Comparison of ENCODE assay signal across 9 mouse cellular contexts in the genomic region with DNA sequence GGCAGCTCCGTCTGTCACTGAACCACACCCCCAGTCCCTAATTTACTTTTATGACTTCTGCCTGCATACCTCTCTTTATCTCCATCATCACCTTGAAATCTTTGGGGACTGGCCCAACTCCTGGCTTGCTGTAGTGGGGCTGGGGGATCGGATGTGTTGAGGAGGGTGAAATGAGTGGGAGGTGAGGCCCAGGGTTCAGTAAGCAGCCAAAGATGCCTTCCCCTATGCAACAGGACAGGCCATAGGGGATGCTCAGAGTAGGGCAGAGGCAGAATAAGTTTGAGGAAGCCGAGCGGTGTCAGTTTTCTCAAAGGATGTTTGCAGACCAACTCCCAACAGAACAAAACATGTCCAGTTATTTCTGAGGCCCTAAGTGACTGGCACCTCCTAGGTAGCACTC. TPM values are rescaled to one million over a fixed set of nuclear protein-coding genes. Genes with fewer than 3 reads are reported as not detected.
DNase-seq lines count a peak whose midpoint lies in the region; ATAC-seq and TF ChIP-seq lines count a peak whose summit lies in the region.
"Had no signal": no experiment of that assay in that cellular context is flagged by ENCODE, and none has a peak within 500 bp of the region (broad histone marks: within the 10 kb centered on the region; RNA-seq: fewer than 3 reads in every experiment).

No protein-coding gene starts in this region.

- peaks cover 63% of the 10 kb centered on the region for H3K4me1 ChIP-seq in embryonic facial prominence, embryonic 15.5 days

- H3K4me3 ChIP-seq in left cerebral cortex, adult 2 months, result peak overlapping the region; percentile 14; the same call in 1 of the 2 replicates
- peak overlapping the region; percentile 63 for H3K4me3 ChIP-seq in embryonic facial prominence, embryonic 15.5 days (replicated peaks)
- H3K4me3 ChIP-seq in myocyte, result peak overlapping the region; percentile 52

- WGBS in embryonic facial prominence, embryonic 15.5 days, result 26% methylated on average over 3 of the region's 4 CpGs

- H3K27ac ChIP-seq in left cerebral cortex, adult 2 months, result no peak overlapping the region
- 0 out of 2 replicates have a peak overlapping the region, but pooled peaks have one; percentile 92 for H3K27ac ChIP-seq in embryonic facial prominence, embryonic 15.5 days (replicated peaks)
- H3K27ac ChIP-seq: midbrain, embryonic 12.5 days had no signal

- intact Hi-C loops in left cerebral cortex, adult 2 months (cut with DNase I), result no loop called here
- intact Hi-C loops in left cerebral cortex, postnatal 25 days (cut with DNase I), result loop anchor here (5.0 kb wide), 2 partner anchors 52 to 83 kb away; no protein-coding TSS in a partner anchor

- H3K27me3 ChIP-seq in embryonic facial prominence, embryonic 15.5 days, result no peaks in the 10 kb centered on the region
- H3K27me3 ChIP-seq in myocyte (ENCODE audit: control insufficient read depth, insufficient read depth, insufficient read length), result no peaks in the 10 kb centered on the region
- H3K27me3 ChIP-seq: midbrain, embryonic 12.5 days had no signal

- DNase-seq in left cerebral cortex, adult 2 months (ENCODE audit: extremely low spot score in 1 of 2, low spot score in 2 of 2), result no peak
- DNase-seq in left cerebral cortex, postnatal 25 days (ENCODE audit: low spot score in 2 of 2), result no peak
- DNase-seq in induced T-regulatory cell, adult 2 months (ENCODE audit: low read depth), result peak; percentile 40
- DNase-seq in cerebellum, adult 9-11 months, result no peak
- DNase-seq in cerebellum, adult 9-10 months, result no peak

- ATAC-seq in embryonic facial prominence, embryonic 15.5 days (ENCODE audit: insufficient number of reproducible peaks, low FRiP score, low TSS enrichment, low read depth), result no peak
- ATAC-seq in granulocyte monocyte progenitor cell, adult 5-6 weeks (replicated peaks; ENCODE audit: poor library complexity, severe bottlenecking), result no peak

- peak overlapping the region; percentile 77 for H3K4me2 ChIP-seq in embryonic facial prominence, embryonic 15.5 days (replicated peaks)
- H3K4me2 ChIP-seq in myocyte (ENCODE audit: low read depth), result peak overlapping the region; percentile 81

- TF ChIP-seq CTCF in left cerebral cortex, adult 2 months (IDR thresholded peaks at IDR 0.05), result no peak

- H3K79me2 ChIP-seq in myocyte (ENCODE audit: control insufficient read depth, insufficient read depth), result peaks cover 65% of the 10 kb centered on the region

- 0 out of 2 replicates have a peak overlapping the region, but pooled peaks have one; percentile 67 for H3K9ac ChIP-seq in embryonic facial prominence, embryonic 15.5 days

- H3K9me3 ChIP-seq in embryonic facial prominence, embryonic 15.5 days (replicated peaks), result no peaks in the 10 kb centered on the region
- H3K9me3 ChIP-seq: midbrain, embryonic 12.5 days had no signal

- no peak overlapping the region for H3ac ChIP-seq in myocyte (ENCODE audit: control insufficient read depth, insufficient read length)

- H3K36me3 ChIP-seq in embryonic facial prominence, embryonic 15.5 days, result 0 out of 2 replicates have a peak, but pooled peaks cover 3% of the 10 kb centered on the region
- H3K36me3 ChIP-seq in myocyte (ENCODE audit: control insufficient read depth, insufficient read depth), result no peaks in the 10 kb centered on the region
- H3K36me3 ChIP-seq: midbrain, embryonic 12.5 days had no signal

- no peak for TF ChIP-seq POLR2A in myocyte (IDR thresholded peaks at IDR 0.05; ENCODE audit: insufficient read length, low read depth)

TF ChIP-seq in myocyte, 11 proteins besides CTCF, POLR2A, EP300 and RAD21:
- no peak for TF ChIP-seq MYOG (IDR thresholded peaks at IDR 0.05; ENCODE audit: control insufficient read depth in 1 of 3, insufficient read depth in 1 of 3, insufficient read length in 2 of 3, low read depth in 2 of 3)
- TF ChIP-seq TCF12 (IDR thresholded peaks at IDR 0.05; ENCODE audit: insufficient read depth, poor library complexity, severe bottlenecking), result no peak
- TF ChIP-seq MYOD1 (IDR thresholded peaks at IDR 0.05; ENCODE audit: control insufficient read depth in 1 of 3, insufficient read length in 2 of 3, low read depth in 2 of 3), result no peak
- no peak for TF ChIP-seq SRF (IDR thresholded peaks at IDR 0.05; ENCODE audit: control insufficient read depth, insufficient read length, low read depth)
- no peak for TF ChIP-seq USF1 (IDR thresholded peaks at IDR 0.05; ENCODE audit: low read depth)
- no peak for TF ChIP-seq POLR2AphosphoS2 (IDR thresholded peaks at IDR 0.05; ENCODE audit: insufficient read length, low read depth)
- no peak for TF ChIP-seq TCF3 (IDR thresholded peaks at IDR 0.05; ENCODE audit: insufficient read length, low read depth)
- TF ChIP-seq REST (IDR thresholded peaks at IDR 0.05; ENCODE audit: insufficient read depth, insufficient read length), result no peak
- no peak for TF ChIP-seq CEBPB (IDR thresholded peaks at IDR 0.05; ENCODE audit: insufficient read depth, poor library complexity, severe bottlenecking)
- no peak for TF ChIP-seq E2F4 (IDR thresholded peaks at IDR 0.05; ENCODE audit: insufficient read depth)
- TF ChIP-seq MAX (IDR thresholded peaks at IDR 0.05; ENCODE audit: low read depth), result no peak

RNA-seq across cellular contexts. Expression of a gene that starts 3.8 kb away (rescaled TPM):
- total RNA-seq in left cerebral cortex, adult 2 months (2021), result 10 to 100 TPM; 24.4 to 25.2 TPM
- total RNA-seq in left cerebral cortex, postnatal 25 days (2021), result 10 to 100 TPM; 22.7 to 31.3 TPM
- polyA plus RNA-seq in embryonic facial prominence, embryonic 15.5 days (2015; fragmentation: Nextera tagmentation; extraction: Ambion mirVana), result 42.8 and 47.3 TPM in 2 replicates
- 24.0 TPM for polyA plus RNA-seq in myocyte (2012; fragmentation: generic; extraction: Trizol)
- 39.2 and 44.6 TPM in 2 replicates for total RNA-seq in granulocyte monocyte progenitor cell, adult 5-6 weeks (2014; fragmentation: Nextera tagmentation)
- total RNA-seq in granulocyte monocyte progenitor cell, adult 5-6 weeks (2017), result 35.6 and 41.8 TPM in 2 replicates
